Comparison of ENCODE assay signal across 8 mouse cellular contexts in the genomic region with DNA sequence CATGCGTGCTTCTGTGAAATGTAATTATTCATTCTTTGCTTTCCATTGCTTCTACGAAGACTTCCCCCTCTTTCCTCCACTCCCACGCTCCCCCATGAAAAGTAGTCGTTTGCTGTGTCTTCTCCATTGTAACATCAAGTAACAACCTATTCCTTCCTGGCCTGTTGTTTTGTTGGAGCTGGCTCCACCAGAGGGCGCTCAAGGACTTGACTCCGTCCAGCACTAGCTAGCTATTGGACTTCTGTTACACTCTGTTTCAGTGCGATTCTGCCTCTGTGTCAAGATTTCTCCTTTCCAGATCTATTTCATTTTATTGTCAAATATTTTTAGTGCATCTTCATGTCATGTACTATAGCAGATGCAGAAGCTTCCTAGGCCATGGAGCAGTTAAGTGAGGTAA. TPM values are rescaled to one million over a fixed set of nuclear protein-coding genes. Genes with fewer than 3 reads are reported as not detected.
DNase-seq lines count a peak whose midpoint lies in the region; ATAC-seq lines count a peak whose summit lies in the region.

No protein-coding gene starts in this region.

- no peaks in the 10 kb centered on the region for H3K36me3 ChIP-seq in heart, embryonic 12.5 days
- no peaks in the 10 kb centered on the region for H3K36me3 ChIP-seq in forebrain, embryonic 12.5 days (replicated peaks)
- H3K36me3 ChIP-seq in hindbrain, embryonic 16.5 days (ENCODE audit: control insufficient read depth, insufficient read depth, low read length), result no peaks in the 10 kb centered on the region
- no peaks in the 10 kb centered on the region for H3K36me3 ChIP-seq in midbrain, embryonic 16.5 days (ENCODE audit: control insufficient read depth, insufficient read depth, low read length)

- ATAC-seq in heart, embryonic 12.5 days (ENCODE audit: insufficient number of reproducible peaks, low FRiP score), result no peak
- ATAC-seq in forebrain, embryonic 12.5 days (ENCODE audit: low FRiP score), result 0 out of 2 replicates have a peak, but pooled peaks have one; percentile 58
- ATAC-seq in hindbrain, embryonic 16.5 days, result peak; percentile 80; the same call in 1 of the 2 replicates
- peak; percentile 76; the same call in 1 of the 2 replicates for ATAC-seq in midbrain, embryonic 16.5 days

- H3K9ac ChIP-seq in heart, embryonic 12.5 days, result no peak overlapping the region
- H3K9ac ChIP-seq in forebrain, embryonic 12.5 days, result no peak overlapping the region
- no peak overlapping the region for H3K9ac ChIP-seq in hindbrain, embryonic 16.5 days (ENCODE audit: low read depth, low read length)
- no peak overlapping the region for H3K9ac ChIP-seq in midbrain, embryonic 16.5 days (ENCODE audit: low read depth, low read length)

- no peaks in the 10 kb centered on the region for H3K9me3 ChIP-seq in heart, embryonic 12.5 days (replicated peaks)
- H3K9me3 ChIP-seq in forebrain, embryonic 12.5 days, result no peaks in the 10 kb centered on the region
- H3K9me3 ChIP-seq in hindbrain, embryonic 16.5 days (ENCODE audit: control insufficient read depth, low read length), result no peaks in the 10 kb centered on the region
- H3K9me3 ChIP-seq in midbrain, embryonic 16.5 days (replicated peaks; ENCODE audit: control insufficient read depth, low read length, poor library complexity, severe bottlenecking), result no peaks in the 10 kb centered on the region

- DNase-seq in heart, adult 18-20 months, result peak; percentile 50 to 83
- DNase-seq in c-Kit-negative CD71-positive TER-119-positive erythroid progenitor cells, embryonic 14.5 days (ENCODE audit: low read depth, low spot score), result peak; percentile 1
- DNase-seq in left cerebral cortex, postnatal 14 days (ENCODE audit: low spot score in 2 of 2), result peak; percentile 75 to 89
- peak; percentile 12 to 48 for DNase-seq in spleen, postnatal 14 days (ENCODE audit: low spot score in 2 of 2)

- intact Hi-C loops in left cerebral cortex, postnatal 14 days (cut with DNase I), result loop anchor here (2.0 to 5.0 kb wide), 3 partner anchors 102 to 167 kb away; partner anchors contain the start of gene Lonrf3

- no peaks in the 10 kb centered on the region for H3K4me1 ChIP-seq in heart, embryonic 12.5 days (replicated peaks)
- H3K4me1 ChIP-seq in forebrain, embryonic 12.5 days, result no peaks in the 10 kb centered on the region
- no peaks in the 10 kb centered on the region for H3K4me1 ChIP-seq in hindbrain, embryonic 16.5 days (ENCODE audit: control insufficient read depth, insufficient read depth, low read depth, low read length)
- H3K4me1 ChIP-seq in midbrain, embryonic 16.5 days (ENCODE audit: control insufficient read depth, insufficient read depth, low read length), result no peaks in the 10 kb centered on the region

- no peaks in the 10 kb centered on the region for H3K27me3 ChIP-seq in heart, embryonic 12.5 days (replicated peaks)
- no peaks in the 10 kb centered on the region for H3K27me3 ChIP-seq in forebrain, embryonic 12.5 days
- H3K27me3 ChIP-seq in hindbrain, embryonic 16.5 days (replicated peaks; ENCODE audit: control insufficient read depth, insufficient read depth, low read length), result no peaks in the 10 kb centered on the region
- no peaks in the 10 kb centered on the region for H3K27me3 ChIP-seq in midbrain, embryonic 16.5 days (ENCODE audit: control insufficient read depth, insufficient read depth, low read depth, low read length)

- H3K27ac ChIP-seq in heart, embryonic 12.5 days (ENCODE audit: poor library complexity, severe bottlenecking), result no peak overlapping the region
- no peak overlapping the region for H3K27ac ChIP-seq in forebrain, embryonic 12.5 days
- no peak overlapping the region for H3K27ac ChIP-seq in hindbrain, embryonic 16.5 days (ENCODE audit: low read depth, low read length)
- H3K27ac ChIP-seq in midbrain, embryonic 16.5 days (ENCODE audit: low read length), result no peak overlapping the region

- no peak overlapping the region for H3K4me2 ChIP-seq in heart, embryonic 12.5 days
- H3K4me2 ChIP-seq in forebrain, embryonic 12.5 days, result no peak overlapping the region
- no peak overlapping the region for H3K4me2 ChIP-seq in hindbrain, embryonic 16.5 days (ENCODE audit: low read length)
- H3K4me2 ChIP-seq in midbrain, embryonic 16.5 days (ENCODE audit: low read length), result no peak overlapping the region

- WGBS in heart, embryonic 12.5 days, result 18% methylated on average over 7 of the region's 7 CpGs
- WGBS in forebrain, embryonic 12.5 days, result 16% methylated on average over 7 of the region's 7 CpGs
- WGBS in hindbrain, embryonic 16.5 days, result 14% methylated on average over 7 of the region's 7 CpGs
- WGBS in midbrain, embryonic 16.5 days, result 21% methylated on average over 7 of the region's 7 CpGs

- H3K4me3 ChIP-seq in heart, embryonic 12.5 days, result no peak overlapping the region
- H3K4me3 ChIP-seq in forebrain, embryonic 12.5 days (replicated peaks), result no peak overlapping the region
- no peak overlapping the region for H3K4me3 ChIP-seq in hindbrain, embryonic 16.5 days (ENCODE audit: low read length)
- no peak overlapping the region for H3K4me3 ChIP-seq in midbrain, embryonic 16.5 days (ENCODE audit: low read depth, low read length)

RNA-seq across cellular contexts. Expression of gene Zcchc12, which starts 30.1 kb away (rescaled TPM):
- total RNA-seq in heart, adult 18-20 months (2021), result under 1 TPM in 1 of 2 experiments, not detected in 1; 0.13 TPM
- 7.3 and 7.9 TPM in 2 replicates for polyA plus RNA-seq in heart, embryonic 12.5 days (2016; fragmentation: Nextera tagmentation; extraction: Ambion mirVana)
- 56.2 and 67.6 TPM in 2 replicates for polyA plus RNA-seq in forebrain, embryonic 12.5 days (2016; fragmentation: Nextera tagmentation; extraction: Ambion mirVana)
- polyA plus RNA-seq in hindbrain, embryonic 16.5 days (2015; fragmentation: Nextera tagmentation; extraction: Ambion mirVana), result 369 and 409 TPM in 2 replicates
- 10 to 100 TPM; 51.8 to 73.2 TPM for total RNA-seq in left cerebral cortex, postnatal 14 days (2021)
- polyA plus RNA-seq in midbrain, embryonic 16.5 days (2015; fragmentation: Nextera tagmentation; extraction: Ambion mirVana), result 514 and 548 TPM in 2 replicates

Comparison
In these comparisons a context has a peak if more than half of its experiments do, and no peak if none do; other contexts are left out.
1. DNase-seq: peak in every context shown above with its lines; median percentile 82 in left cerebral cortex, postnatal 14 days; 66 in heart, adult 18-20 months; 30 in spleen, postnatal 14 days; 1 in c-Kit-negative CD71-positive TER-119-positive erythroid progenitor cells, embryonic 14.5 days.